Mouse (Mus musculus) hindbrain, postnatal 0 days (tissue): Measurements from ENCODE around the gene Sbp. TPM values are rescaled to one million over a fixed set of nuclear protein-coding genes. Genes with fewer than 3 reads are reported as not detected.

Experiments
- ATAC-seq: fragments of 200-750 bp; cut with Nextera tagmentation; 2 replicates; pipeline ENCODE4 v1.8.0; 2017; ENCODE audit warnings: mild to moderate bottlenecking, moderate TSS enrichment, moderate library complexity
- DNase-seq: peaks from one replicate; pipeline ENCODE4 v3.0.0-alpha.2; 2015; ENCODE audit warnings: low spot score
- H3K27ac ChIP-seq: fragments of 300-500 bp; sonication (generic); 2 replicates; pipeline ENCODE4 v1.5.1; 2014; ENCODE audit warnings: mild to moderate bottlenecking
- H3K27me3 ChIP-seq: fragments of 300-500 bp; sonication (generic); 2 replicates; pipeline ENCODE4 v1.6.1; 2014; ENCODE audit warnings: low read length, mixed read lengths; ENCODE audit not compliant: insufficient read depth
- H3K36me3 ChIP-seq: fragments of 300-500 bp; sonication (generic); 2 replicates; pipeline ENCODE4 v1.6.1; 2014; ENCODE audit warnings: low read length, mixed read lengths; ENCODE audit not compliant: insufficient read depth
- H3K4me1 ChIP-seq: fragments of 300-500 bp; sonication (generic); 2 replicates; pipeline ENCODE4 v1.6.1; 2014; ENCODE audit warnings: antibody characterized with exemption, low read length, mixed read lengths; ENCODE audit not compliant: insufficient read depth
- H3K4me2 ChIP-seq: fragments of 300-500 bp; sonication (generic); 2 replicates; pipeline ENCODE4 v1.6.1; 2014; ENCODE audit warnings: low read depth, mild to moderate bottlenecking, low read length, moderate library complexity, mixed read lengths
- H3K4me3 ChIP-seq: fragments of 300-500 bp; sonication (generic); 2 replicates; pipeline ENCODE4 v1.5.1; 2014; ENCODE audit warnings: low read length
- H3K9ac ChIP-seq: fragments of 300-500 bp; sonication (generic); replicated peaks from 2 replicates; pipeline ENCODE4 v1.6.1; 2014; ENCODE audit warnings: mild to moderate bottlenecking, low read length, moderate library complexity, mixed read lengths
- H3K9me3 ChIP-seq: fragments of 300-500 bp; sonication (generic); 2 replicates; pipeline ENCODE4 v1.6.1; 2016; ENCODE audit warnings: low read length, mixed read lengths
- CTCF ChIP-seq: IDR thresholded peaks from 2 replicates; pipeline ENCODE4 v1.5.1; 2016; ENCODE audit warnings: antibody characterized with exemption, control low read depth, low read depth
- WGBS: fragments of 180-500 bp; shearing (Covaris S2); extraction: QIAGEN DNeasy Blood & Tissue Kit; methylation state at CpG from one replicate; pipeline ENCODE4 v1.1.7; 2014; 5-methylcytosine and 5-hydroxymethylcytosine counted together
- polyA plus RNA-seq: library from polyadenylated mRNA; unstranded; fragments of >200 nt; fragmentation: Nextera tagmentation; extraction: Ambion mirVana; gene quantifications from 2 replicates; pipeline ENCODE4 v1.2.1, GENCODE M21; 2015
- total RNA-seq: library from RNA; depleted of rRNA; stranded (reverse); fragments of >200 nt; gene quantifications from 2 replicates; pipeline ENCODE4 v1.2.3, GENCODE M21; 2014

The Sbp gene
- total and polyA plus RNA-seq, 2 experiments from 2014 or later: not detected

DNA sequence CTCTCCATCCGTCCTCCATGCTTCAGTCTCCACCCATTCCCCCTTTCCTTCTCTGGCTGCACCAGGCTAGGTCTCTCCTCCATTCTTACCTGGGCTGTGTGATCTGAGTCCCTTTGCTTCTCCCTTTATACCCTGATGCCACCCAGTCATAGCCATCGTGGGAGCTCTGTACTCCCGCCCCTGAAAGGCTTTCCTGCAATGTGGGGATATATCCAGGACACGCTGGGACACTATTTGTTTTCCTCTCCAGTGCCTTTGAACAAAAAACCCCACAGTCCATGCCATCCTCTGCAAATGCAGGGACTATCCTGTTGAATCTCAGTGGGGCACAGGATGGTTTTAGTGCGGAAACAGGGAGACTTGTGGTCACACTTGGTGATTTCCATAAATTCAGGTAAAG is 13.7 kb downstream of the Sbp start, which contains the start of gene Sbpl:
TSS of gene Sbpl (minus strand) at position 101 of the 400 bp plus-strand sequence.
- 68% methylated on average over 5 of the region's 5 CpGs for WGBS
- DNase-seq (no peak), ATAC-seq (no peak)
- Histone ChIP-seq H3K4me1 (no peaks in the 10 kb centered on the region), H3K27me3 (no peaks in the 10 kb centered on the region), H3K27ac (no peak within 1 kb of the TSS), H3K4me3 (no peak within 1 kb of the TSS), H3K4me2 (no peak within 1 kb of the TSS), H3K9me3 (no peaks in the 10 kb centered on the region), H3K36me3 (no peaks in the 10 kb centered on the region), H3K9ac (no peak within 1 kb of the TSS)
- TF ChIP-seq CTCF: no peak

DNA sequence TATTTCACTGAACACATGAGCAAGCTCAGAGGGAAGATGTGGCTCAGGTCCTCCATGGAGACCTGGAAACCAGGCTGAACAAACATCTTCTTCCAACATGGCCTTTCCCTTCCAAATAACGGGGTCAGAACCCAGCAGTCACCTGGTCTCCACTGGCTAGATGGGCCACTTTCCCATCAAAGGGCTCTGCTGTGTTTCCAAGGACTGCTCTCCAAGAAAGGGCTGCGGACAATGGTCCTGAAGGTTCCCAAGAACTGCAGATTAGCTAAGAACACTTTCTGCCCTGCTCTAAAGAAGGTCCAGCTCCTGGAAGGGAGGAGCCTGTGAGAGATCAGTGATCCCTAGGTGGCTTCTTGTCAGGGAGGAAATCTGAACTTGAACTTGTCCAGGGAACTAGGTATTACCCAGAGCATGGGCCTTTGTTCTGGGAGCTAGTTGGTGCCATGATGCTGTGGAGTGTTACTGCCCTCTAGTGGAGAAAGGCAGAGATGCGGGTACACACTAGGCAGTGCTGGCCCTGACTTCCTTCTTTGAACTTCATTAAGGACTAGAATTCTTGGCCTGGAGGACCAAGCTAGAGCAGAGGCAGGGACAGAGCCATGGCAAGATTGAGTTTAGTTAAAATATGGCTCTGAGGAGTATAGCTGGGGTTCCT is 18.7 kb downstream of the Sbp start:
- TF ChIP-seq CTCF: peak; percentile 100
- Histone ChIP-seq H3K36me3 (no peaks in the 10 kb centered on the region), H3K4me1 (no peaks in the 10 kb centered on the region), H3K27me3 (no peaks in the 10 kb centered on the region), H3K4me3 (no peak overlapping the region), H3K9ac (no peak overlapping the region), H3K27ac (no peak overlapping the region), H3K4me2 (no peak overlapping the region), H3K9me3 (no peaks in the 10 kb centered on the region)
- ATAC-seq (peak; percentile 92), DNase-seq (peak; percentile 91)
- WGBS: 40% methylated on average over 3 of the region's 3 CpGs

DNA sequence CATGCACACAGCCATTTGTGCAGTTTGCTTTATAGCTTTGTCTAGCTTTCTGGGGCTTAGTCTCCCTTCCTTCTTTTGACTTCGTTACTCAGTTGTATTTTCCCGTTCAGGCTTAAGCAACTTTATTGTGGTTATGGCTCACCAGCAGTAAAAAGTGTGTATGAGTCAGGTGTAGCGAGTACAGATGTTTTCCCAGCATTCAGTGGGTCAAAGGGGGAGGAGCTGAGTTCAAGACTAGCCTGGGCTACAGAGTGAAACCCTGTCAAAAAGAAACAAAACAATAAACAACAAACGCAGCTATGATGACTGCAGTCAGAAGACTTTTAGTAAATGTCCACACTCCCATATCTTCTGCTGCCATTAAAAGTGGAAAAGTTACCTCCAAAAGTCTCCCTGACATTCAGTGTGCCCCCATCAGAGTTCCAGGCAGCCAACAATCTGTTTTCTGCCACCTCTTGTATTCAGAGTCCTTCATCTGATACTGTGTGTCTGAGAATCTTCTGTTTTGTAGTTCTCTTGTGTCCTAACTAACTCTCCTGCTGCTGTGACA is 20.2 kb downstream of the Sbp start:
- Histone ChIP-seq H3K4me1 (no peaks in the 10 kb centered on the region), H3K9me3 (no peaks in the 10 kb centered on the region), H3K36me3 (no peaks in the 10 kb centered on the region), H3K4me3 (no peak overlapping the region), H3K27me3 (no peaks in the 10 kb centered on the region), H3K4me2 (no peak overlapping the region), H3K9ac (no peak overlapping the region), H3K27ac (no peak overlapping the region)
- no peak for TF ChIP-seq CTCF
- ATAC-seq: no peak
- 57% methylated on average over 4 of the region's 4 CpGs for WGBS
- DNase-seq: no peak

DNA sequence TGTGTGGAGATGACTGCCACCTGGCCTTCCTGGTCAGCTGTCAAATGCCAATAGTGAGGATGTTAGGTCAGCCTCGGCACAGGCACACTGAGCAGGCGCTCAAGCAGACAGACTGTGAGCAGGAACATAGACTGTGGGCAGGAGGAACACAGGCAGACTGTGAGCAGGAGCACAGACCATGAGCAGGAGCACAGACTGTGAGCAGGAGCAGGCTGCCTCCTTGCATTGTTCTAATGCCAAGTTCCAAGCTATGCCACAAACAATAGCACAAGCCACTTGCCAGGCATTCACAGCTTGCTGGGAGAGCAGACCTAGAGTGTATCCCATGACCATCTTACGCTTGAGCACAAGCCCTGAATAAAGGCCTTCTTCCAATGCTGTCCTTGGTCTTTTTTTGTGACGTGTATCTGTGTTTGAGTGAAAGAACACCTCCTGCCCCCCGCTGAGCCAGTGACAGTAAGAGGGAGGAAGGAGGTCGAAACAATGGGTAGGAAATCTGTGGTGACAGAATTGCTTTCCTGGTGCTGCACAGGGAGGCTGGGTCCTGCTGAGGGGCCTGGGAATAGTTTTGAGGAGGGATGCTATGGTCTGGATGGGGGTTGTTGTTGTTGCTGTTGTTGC is 24.4 kb downstream of the Sbp start:
- Histone ChIP-seq H3K4me3 (no peak overlapping the region), H3K4me2 (no peak overlapping the region), H3K27ac (no peak overlapping the region), H3K4me1 (no peaks in the 10 kb centered on the region), H3K36me3 (no peaks in the 10 kb centered on the region), H3K9me3 (no peaks in the 10 kb centered on the region), H3K9ac (no peak overlapping the region), H3K27me3 (no peaks in the 10 kb centered on the region)
- DNase-seq (no peak), ATAC-seq (no peak)
- 31% methylated on average over 6 of the region's 6 CpGs for WGBS
- no peak for TF ChIP-seq CTCF

- Histone ChIP-seq H3K9ac (no peak overlapping the region), H3K4me2 (no peak overlapping the region), H3K27me3 (no peaks in the 10 kb centered on the region), H3K4me3 (no peak overlapping the region), H3K27ac (no peak overlapping the region), H3K9me3 (no peaks in the 10 kb centered on the region), H3K4me1 (no peaks in the 10 kb centered on the region), H3K36me3 (no peaks in the 10 kb centered on the region)
- TF ChIP-seq CTCF: no peak
- ATAC-seq (no peak), DNase-seq (no peak)
- 85% methylated on average over 10 of the region's 10 CpGs for WGBS
Measured at GRCm38 (mm10) chr17:23966658-23967401, 25.4 kb downstream of the Sbp start.

DNA sequence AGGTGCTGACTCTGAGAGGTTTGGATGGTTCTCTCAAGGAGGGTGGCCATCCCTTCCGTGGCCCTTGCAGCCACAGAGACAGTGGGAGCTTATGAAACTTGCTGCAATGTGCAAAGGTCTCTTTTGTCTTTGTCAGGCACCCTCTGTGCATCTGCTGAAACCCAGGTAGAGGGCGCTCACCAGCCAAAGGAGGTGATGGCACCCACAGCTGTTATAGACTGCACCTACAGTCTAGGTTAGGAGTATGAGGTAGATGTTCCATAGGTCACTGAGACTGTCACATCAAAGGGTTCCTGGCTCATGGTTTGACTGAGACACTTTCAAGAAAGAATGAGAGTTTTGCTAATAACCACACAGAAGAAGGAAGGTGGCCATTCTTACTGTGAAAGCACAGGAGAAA is 27.3 kb downstream of the Sbp start:
- H3K4me1 ChIP-seq: no peaks in the 10 kb centered on the region
- H3K4me2 ChIP-seq: no peak overlapping the region
- H3K36me3 ChIP-seq: no peaks in the 10 kb centered on the region
- TF ChIP-seq CTCF: no peak
- no peak overlapping the region for H3K9ac ChIP-seq
- H3K27me3 ChIP-seq: no peaks in the 10 kb centered on the region
- 53% methylated on average over 2 of the region's 2 CpGs for WGBS
- no peak overlapping the region for H3K27ac ChIP-seq
- no peak overlapping the region for H3K4me3 ChIP-seq
- DNase-seq: no peak
- ATAC-seq: no peak
- no peaks in the 10 kb centered on the region for H3K9me3 ChIP-seq
